Mouse (Mus musculus): ENCODE measurements around the gene Cxcr5. TPM values are rescaled to one million over a fixed set of nuclear protein-coding genes. Genes with fewer than 3 reads are reported as not detected.

Gene Cxcr5
- polyA plus RNA-seq, 1 experiment = not detected

DNA sequence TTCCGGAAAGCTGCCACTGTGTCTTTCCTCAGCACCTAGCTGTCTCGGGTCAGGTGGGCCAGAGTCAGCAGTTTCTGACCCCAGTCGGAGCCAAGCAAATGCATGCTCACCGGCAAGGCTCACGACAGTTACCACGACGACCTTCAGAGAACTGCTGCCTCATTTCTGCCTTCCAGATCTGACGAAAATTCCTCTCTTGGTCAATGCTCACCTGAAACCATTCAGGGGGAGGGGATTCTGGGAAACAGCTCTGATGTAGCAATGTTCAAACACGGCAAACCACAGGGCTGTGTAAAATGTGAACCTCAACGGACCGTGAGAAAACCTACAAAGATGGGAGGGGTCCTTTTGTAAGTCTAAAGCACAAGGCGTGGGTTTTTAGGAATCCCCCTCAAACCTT, 1.3 kb upstream of the Cxcr5 start:
- no peak overlapping the region for H3K4me3 ChIP-seq (ENCODE audit: low read depth, low read length)
- no peaks in the 10 kb centered on the region for H3K27me3 ChIP-seq (ENCODE audit: control insufficient read depth, insufficient read depth, low read length, poor library complexity, severe bottlenecking)
- no peaks in the 10 kb centered on the region for H3K4me1 ChIP-seq (ENCODE audit: control insufficient read depth, insufficient read depth, low read length)
- no peak overlapping the region; the same call in 1 of the 2 replicates for H3K27ac ChIP-seq (ENCODE audit: insufficient read depth, low read length)
- no peak for TF ChIP-seq EP300 (IDR thresholded peaks at IDR 0.05; ENCODE audit: insufficient read depth, low read depth, low read length)
- no peak for TF ChIP-seq POLR2A (IDR thresholded peaks at IDR 0.05; ENCODE audit: insufficient read depth, low read length)
- no peak for TF ChIP-seq CTCF (IDR thresholded peaks at IDR 0.05; ENCODE audit: low read depth, low read length)
- H3K9ac ChIP-seq (ENCODE audit: low read depth, poor library complexity, severe bottlenecking) = no peak overlapping the region
- H3K9me3 ChIP-seq (replicated peaks; ENCODE audit: control insufficient read depth, insufficient read depth, low read length, poor library complexity, severe bottlenecking) = no peaks in the 10 kb centered on the region
- H3K36me3 ChIP-seq (ENCODE audit: control insufficient read depth, insufficient read depth, low read length, poor library complexity, severe bottlenecking) = no peaks in the 10 kb centered on the region

DNA sequence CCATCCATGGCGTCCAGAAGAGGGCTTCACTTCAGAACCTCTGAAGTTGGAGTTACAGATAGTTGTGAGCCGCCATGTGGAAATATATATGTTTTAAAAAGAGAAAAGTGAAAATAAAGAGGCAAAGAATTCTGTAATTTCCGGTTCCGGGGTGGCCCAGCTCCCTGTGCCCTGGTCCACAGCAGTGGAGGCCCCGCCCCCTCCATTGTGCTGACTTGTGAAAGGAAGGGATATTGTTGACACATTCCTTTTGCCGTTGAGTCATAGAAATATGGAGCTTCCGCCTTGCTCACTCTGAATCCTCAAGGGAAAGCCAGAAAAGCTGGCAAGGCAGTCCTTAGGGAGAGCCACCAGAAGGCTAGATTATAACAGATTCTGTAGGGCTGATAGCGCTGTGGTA, 9.5 kb downstream of the Cxcr5 start:
- H3K27ac ChIP-seq (ENCODE audit: insufficient read depth, low read length) = no peak overlapping the region
- H3K9me3 ChIP-seq (replicated peaks; ENCODE audit: control insufficient read depth, insufficient read depth, low read length, poor library complexity, severe bottlenecking) = no peaks in the 10 kb centered on the region
- H3K4me3 ChIP-seq (ENCODE audit: low read depth, low read length) = no peak overlapping the region
- H3K27me3 ChIP-seq (ENCODE audit: control insufficient read depth, insufficient read depth, low read length, poor library complexity, severe bottlenecking) = no peaks in the 10 kb centered on the region
- H3K36me3 ChIP-seq (ENCODE audit: control insufficient read depth, insufficient read depth, low read length, poor library complexity, severe bottlenecking) = no peaks in the 10 kb centered on the region
- no peak overlapping the region for H3K9ac ChIP-seq (ENCODE audit: low read depth, poor library complexity, severe bottlenecking)
- no peak for TF ChIP-seq POLR2A (IDR thresholded peaks at IDR 0.05; ENCODE audit: insufficient read depth, low read length)
- no peak for TF ChIP-seq CTCF (IDR thresholded peaks at IDR 0.05; ENCODE audit: low read depth, low read length)
- TF ChIP-seq EP300 (IDR thresholded peaks at IDR 0.05; ENCODE audit: insufficient read depth, low read depth, low read length) = no peak
- no peaks in the 10 kb centered on the region for H3K4me1 ChIP-seq (ENCODE audit: control insufficient read depth, insufficient read depth, low read length)

DNA sequence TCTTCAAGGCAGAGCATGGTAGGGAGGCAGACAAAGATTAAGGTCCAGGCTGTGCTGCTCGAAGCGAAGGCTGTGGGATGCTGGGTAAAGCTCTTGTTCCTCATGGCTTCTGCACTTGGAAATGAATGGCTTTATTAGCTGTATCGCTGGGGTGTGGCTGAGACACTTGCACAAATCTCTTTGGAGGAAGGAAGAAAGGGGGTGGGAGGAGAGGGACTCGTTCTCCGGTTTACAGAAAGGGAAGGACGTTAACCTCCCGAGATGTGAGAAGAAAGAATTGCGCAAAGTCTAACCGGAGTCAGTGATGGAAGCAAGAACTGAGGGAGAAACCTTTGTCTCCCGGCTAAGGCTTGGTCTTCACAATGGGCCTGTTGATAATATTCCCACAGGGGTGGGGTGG, 10.5 kb downstream of the Cxcr5 start:
- Histone ChIP-seq H3K4me3 (ENCODE audit: low read depth, low read length) (no peak overlapping the region), H3K9me3 (replicated peaks; ENCODE audit: control insufficient read depth, insufficient read depth, low read length, poor library complexity, severe bottlenecking) (no peaks in the 10 kb centered on the region), H3K36me3 (ENCODE audit: control insufficient read depth, insufficient read depth, low read length, poor library complexity, severe bottlenecking) (no peaks in the 10 kb centered on the region), H3K27me3 (ENCODE audit: control insufficient read depth, insufficient read depth, low read length, poor library complexity, severe bottlenecking) (no peaks in the 10 kb centered on the region), H3K27ac (ENCODE audit: insufficient read depth, low read length) (no peak overlapping the region), H3K4me1 (ENCODE audit: control insufficient read depth, insufficient read depth, low read length) (no peaks in the 10 kb centered on the region), H3K9ac (ENCODE audit: low read depth, poor library complexity, severe bottlenecking) (no peak overlapping the region)
- TF ChIP-seq CTCF (IDR thresholded peaks at IDR 0.05; ENCODE audit: low read depth, low read length) (no peak), EP300 (IDR thresholded peaks at IDR 0.05; ENCODE audit: insufficient read depth, low read depth, low read length) (no peak), POLR2A (IDR thresholded peaks at IDR 0.05; ENCODE audit: insufficient read depth, low read length) (no peak)

DNA sequence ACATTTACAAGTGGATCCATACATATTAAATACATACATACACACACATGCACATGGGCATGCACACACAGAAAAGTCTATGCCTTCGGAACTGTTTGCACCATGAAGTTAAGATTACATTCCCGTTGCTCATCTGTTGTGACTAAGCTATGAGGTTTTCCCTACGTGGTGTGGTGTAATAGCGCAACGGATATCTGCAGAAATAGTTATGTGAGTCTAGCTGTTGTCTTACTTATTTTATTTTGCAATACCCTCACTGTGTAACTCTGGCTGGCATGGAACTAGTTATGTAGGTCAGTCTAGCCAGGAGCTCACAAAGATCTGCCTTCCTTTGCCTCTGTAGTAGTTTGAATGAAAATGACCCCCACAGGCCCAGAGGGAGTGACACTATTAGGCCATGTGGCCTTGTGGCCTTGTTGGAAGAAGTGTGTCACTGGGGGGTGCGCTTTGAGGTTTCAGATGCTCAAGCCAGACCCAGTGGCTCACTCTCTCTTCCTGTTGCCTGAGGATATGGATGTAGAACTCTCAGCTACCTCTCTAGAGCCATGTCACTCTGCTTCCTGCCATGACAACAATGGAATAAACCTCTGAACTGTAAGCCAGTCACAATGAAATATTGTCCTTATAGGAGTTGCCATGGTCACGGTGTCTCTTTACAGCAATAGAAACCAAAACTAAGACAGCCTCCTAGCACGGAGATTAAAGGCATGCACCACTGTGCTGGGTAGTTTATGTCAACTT, 13.1 kb downstream of the Cxcr5 start:
- H3K27me3 ChIP-seq (ENCODE audit: control insufficient read depth, insufficient read depth, low read length, poor library complexity, severe bottlenecking) = no peaks in the 10 kb centered on the region

DNA sequence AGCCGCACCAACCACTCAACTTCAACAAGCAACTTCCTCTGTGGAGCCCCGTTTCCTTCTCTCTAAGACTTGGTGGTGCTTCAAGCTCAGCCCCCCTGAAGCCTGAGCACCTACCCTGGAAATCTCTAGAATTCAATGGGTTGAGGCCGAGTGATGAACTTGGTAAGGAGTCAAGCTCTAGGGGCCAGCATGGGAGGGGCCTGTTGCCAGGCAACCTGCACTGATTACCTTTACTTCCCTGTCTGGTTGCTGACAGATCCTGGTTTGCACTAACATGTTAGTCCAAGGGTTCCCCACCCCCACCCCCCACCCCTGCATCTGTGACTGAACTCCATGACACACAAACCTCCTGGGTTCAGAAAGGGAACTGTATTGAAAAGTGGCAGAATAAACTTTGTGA, 16.7 kb downstream of the Cxcr5 start:
- H3K9me3 ChIP-seq (replicated peaks; ENCODE audit: control insufficient read depth, insufficient read depth, low read length, poor library complexity, severe bottlenecking) = no peaks in the 10 kb centered on the region
- no peaks in the 10 kb centered on the region for H3K36me3 ChIP-seq (ENCODE audit: control insufficient read depth, insufficient read depth, low read length, poor library complexity, severe bottlenecking)
- TF ChIP-seq POLR2A (IDR thresholded peaks at IDR 0.05; ENCODE audit: insufficient read depth, low read length) = no peak
- no peak for TF ChIP-seq EP300 (IDR thresholded peaks at IDR 0.05; ENCODE audit: insufficient read depth, low read depth, low read length)
- TF ChIP-seq CTCF (IDR thresholded peaks at IDR 0.05; ENCODE audit: low read depth, low read length) = no peak
- H3K9ac ChIP-seq (ENCODE audit: low read depth, poor library complexity, severe bottlenecking) = no peak overlapping the region
- H3K4me3 ChIP-seq (ENCODE audit: low read depth, low read length) = no peak overlapping the region
- no peaks in the 10 kb centered on the region for H3K4me1 ChIP-seq (ENCODE audit: control insufficient read depth, insufficient read depth, low read length)
- H3K27ac ChIP-seq (ENCODE audit: insufficient read depth, low read length) = no peak overlapping the region
- no peaks in the 10 kb centered on the region for H3K27me3 ChIP-seq (ENCODE audit: control insufficient read depth, insufficient read depth, low read length, poor library complexity, severe bottlenecking)

More for the DNA sequence above, 13.1 kb downstream of the Cxcr5 start:
- H3K4me1 ChIP-seq (ENCODE audit: control insufficient read depth, insufficient read depth, low read length) = no peaks in the 10 kb centered on the region
- H3K36me3 ChIP-seq (ENCODE audit: control insufficient read depth, insufficient read depth, low read length, poor library complexity, severe bottlenecking) = no peaks in the 10 kb centered on the region
- no peak overlapping the region for H3K27ac ChIP-seq (ENCODE audit: insufficient read depth, low read length)
- no peak overlapping the region for H3K4me3 ChIP-seq (ENCODE audit: low read depth, low read length)
- H3K9ac ChIP-seq (ENCODE audit: low read depth, poor library complexity, severe bottlenecking) = no peak overlapping the region
- no peak for TF ChIP-seq CTCF (IDR thresholded peaks at IDR 0.05; ENCODE audit: low read depth, low read length)
- H3K9me3 ChIP-seq (replicated peaks; ENCODE audit: control insufficient read depth, insufficient read depth, low read length, poor library complexity, severe bottlenecking) = no peaks in the 10 kb centered on the region

DNA sequence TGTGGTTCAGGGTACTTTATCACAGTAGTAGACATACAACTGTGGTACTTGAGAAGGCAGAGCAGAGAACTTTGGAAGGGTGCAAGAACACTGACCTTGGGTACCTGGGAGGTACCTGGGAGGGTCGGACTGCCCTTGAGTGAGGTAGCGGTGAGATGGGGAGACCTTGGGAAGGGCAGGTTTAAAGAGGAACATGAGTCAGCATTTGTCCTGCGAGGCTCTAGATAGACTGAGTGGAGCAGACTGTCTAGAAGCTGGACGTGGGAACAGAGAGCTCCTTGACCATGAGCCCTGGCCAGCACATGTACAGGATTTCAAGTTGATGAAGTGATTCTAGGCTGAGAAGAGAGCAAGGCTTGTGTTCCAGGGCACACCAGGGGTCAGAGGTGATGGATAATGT, 19.3 kb downstream of the Cxcr5 start:
- Histone ChIP-seq H3K9me3 (replicated peaks; ENCODE audit: control insufficient read depth, insufficient read depth, low read length, poor library complexity, severe bottlenecking) (no peaks in the 10 kb centered on the region), H3K27ac (ENCODE audit: insufficient read depth, low read length) (no peak overlapping the region), H3K27me3 (ENCODE audit: control insufficient read depth, insufficient read depth, low read length, poor library complexity, severe bottlenecking) (no peaks in the 10 kb centered on the region), H3K4me1 (ENCODE audit: control insufficient read depth, insufficient read depth, low read length) (no peaks in the 10 kb centered on the region), H3K36me3 (ENCODE audit: control insufficient read depth, insufficient read depth, low read length, poor library complexity, severe bottlenecking) (no peaks in the 10 kb centered on the region), H3K4me3 (ENCODE audit: low read depth, low read length) (no peak overlapping the region), H3K9ac (ENCODE audit: low read depth, poor library complexity, severe bottlenecking) (no peak overlapping the region)
- TF ChIP-seq EP300 (IDR thresholded peaks at IDR 0.05; ENCODE audit: insufficient read depth, low read depth, low read length) (no peak), CTCF (IDR thresholded peaks at IDR 0.05; ENCODE audit: low read depth, low read length) (no peak), POLR2A (IDR thresholded peaks at IDR 0.05; ENCODE audit: insufficient read depth, low read length) (no peak)
